Mouse (Mus musculus) B cell, adult (primary cell): ENCODE results near the gene Fam19a1. TPM values are rescaled to one million over a fixed set of nuclear protein-coding genes. Genes with fewer than 3 reads are reported as not detected.

ENCODE experiments used
- total RNA-seq: library from RNA; stranded (reverse); gene quantifications from 4 replicates; pipeline ENCODE4 v1.2.4, GENCODE M21; 2023; ENCODE audit not compliant: inconsistent age

The Fam19a1 gene
- total RNA-seq, result not detected in 4 replicates

GRCm38 (mm10) chr6:96112854-96113253 is at the start of gene Fam19a1:
TSS of gene Fam19a1 (plus strand) at chr6:96113154.

GRCm38 (mm10) chr6:96165818-96166379 is 52.9 kb downstream of the Fam19a1 start, which contains the start of gene 1700123L14Rik:
TSS of gene 1700123L14Rik (minus strand) at chr6:96166243.

Other genes starting within 250 kb of the Fam19a1 start
- not detected in 4 replicates for gene 1700123L14Rik, start 53.1 kb downstream of the Fam19a1 start, total RNA-seq